Mouse (Mus musculus): ENCODE data around the gene Cdk7. TPM values are rescaled to one million over a fixed set of nuclear protein-coding genes. Genes with fewer than 3 reads are reported as not detected.
A peak's percentile ranks its signal among the peaks of the same experiment; 100 is the strongest.
"Not testable (repeated sequence)": the region's sequence is repeated elsewhere in the genome, so short reads cannot be mapped to it uniquely, and the experiment has no call there.

Cdk7 gene
- total RNA-seq (2022) = 10 to 100 TPM; 17.1 to 24.8 (median 19.6) TPM

DNA sequence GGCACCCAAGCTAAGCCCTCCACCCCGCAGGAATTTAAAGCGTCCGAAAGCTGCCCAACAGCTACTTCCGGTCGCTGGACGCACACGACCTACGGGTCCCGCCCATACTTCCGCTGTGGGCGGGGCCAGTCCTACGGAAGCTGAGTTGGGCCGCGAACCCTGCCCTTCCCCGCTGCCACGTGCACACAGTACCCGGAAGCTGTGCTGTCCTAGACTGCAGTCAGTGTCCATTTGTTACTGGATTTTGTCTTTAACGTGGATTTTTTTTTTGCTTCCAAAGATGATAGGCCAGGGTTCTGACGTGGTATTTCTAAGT, at the start of gene Cdk7:
Cdk7 (minus strand) TSS at position 79 of the 316 bp plus-strand sequence.
- peak; percentile 90 for DNase-seq (ENCODE audit: low spot score)

DNA sequence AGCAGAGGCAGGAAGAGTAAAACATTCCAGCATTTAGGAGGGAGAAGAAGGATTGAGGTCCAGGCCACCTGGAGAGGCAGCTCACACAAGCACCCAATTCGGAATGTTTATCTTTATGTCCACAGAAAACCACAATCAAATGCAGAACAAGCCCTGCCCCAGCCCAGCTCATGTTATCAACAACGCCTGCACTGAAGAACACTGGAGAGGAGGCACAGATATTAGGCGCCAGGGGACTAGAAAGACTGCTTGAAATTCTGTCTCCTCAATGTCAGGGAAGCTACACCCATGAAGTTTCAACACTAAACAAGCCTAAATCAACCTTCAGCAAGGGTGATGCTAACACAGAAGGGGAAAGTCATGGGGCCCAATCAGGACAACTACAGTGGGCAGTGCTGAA, 46.8 kb upstream of the Cdk7 start:
- DNase-seq (ENCODE audit: low spot score) = no peak

- no peak for DNase-seq (ENCODE audit: low spot score)
These were observed 46.0 kb upstream of the Cdk7 start for GRCm38 (mm10) chr13:100776710-100777109.

- no peak for DNase-seq (ENCODE audit: low spot score)
These were observed 45.3 kb upstream of the Cdk7 start for GRCm38 (mm10) chr13:100776056-100776419.

GRCm38 (mm10) chr13:100775252-100776055, 44.7 kb upstream of the Cdk7 start, which contains the start of gene Cenph:
Cenph (minus strand) TSS chr13:100775899.
- peak; percentile 77 for DNase-seq (ENCODE audit: low spot score)

DNA sequence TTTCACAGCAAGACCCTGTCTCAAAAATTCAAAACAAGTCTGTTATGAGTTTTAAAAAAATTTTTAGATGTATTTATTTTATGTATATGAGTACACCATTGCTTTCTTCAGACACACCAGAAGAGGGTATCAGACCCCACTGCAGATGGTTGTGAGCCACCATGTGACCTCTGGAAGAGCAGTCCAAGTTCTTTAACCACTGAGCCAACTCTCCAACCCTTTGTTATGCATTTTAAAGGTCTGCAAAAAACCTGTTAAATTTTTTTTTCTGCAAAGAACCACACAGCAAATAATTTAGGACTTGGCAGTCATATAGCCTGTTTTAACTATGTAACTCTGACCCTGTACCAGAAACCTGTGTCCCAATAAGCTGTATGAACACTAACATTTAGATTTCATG, 44.0 kb upstream of the Cdk7 start:
- no peak for DNase-seq (ENCODE audit: low spot score)

GRCm38 (mm10) chr13:100755329-100755728, 24.6 kb upstream of the Cdk7 start:
- DNase-seq (ENCODE audit: low spot score) = peak; percentile 33

- no peak for DNase-seq (ENCODE audit: low spot score)
These were observed 23.4 kb upstream of the Cdk7 start for GRCm38 (mm10) chr13:100754186-100754585.

DNA sequence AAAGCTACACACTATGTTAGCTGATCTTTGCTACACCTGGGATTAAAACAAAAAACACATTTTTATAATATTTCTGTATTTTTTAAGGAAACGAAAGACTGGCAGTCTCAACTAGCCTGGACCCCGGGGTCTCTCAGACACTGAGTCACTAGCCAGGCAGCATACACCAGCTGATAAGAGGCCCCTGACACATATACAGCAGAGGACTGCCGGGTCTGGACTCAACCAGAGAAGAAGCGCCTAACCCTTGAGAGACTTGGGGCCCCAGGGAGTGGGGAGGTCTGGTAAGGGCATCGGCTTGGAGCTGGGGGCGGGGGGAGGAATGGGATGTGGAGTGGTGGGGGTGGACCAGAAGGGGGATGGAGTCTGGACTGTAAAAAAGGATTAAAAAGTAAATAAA, 22.3 kb upstream of the Cdk7 start:
- DNase-seq (ENCODE audit: low spot score) = no peak

DNA sequence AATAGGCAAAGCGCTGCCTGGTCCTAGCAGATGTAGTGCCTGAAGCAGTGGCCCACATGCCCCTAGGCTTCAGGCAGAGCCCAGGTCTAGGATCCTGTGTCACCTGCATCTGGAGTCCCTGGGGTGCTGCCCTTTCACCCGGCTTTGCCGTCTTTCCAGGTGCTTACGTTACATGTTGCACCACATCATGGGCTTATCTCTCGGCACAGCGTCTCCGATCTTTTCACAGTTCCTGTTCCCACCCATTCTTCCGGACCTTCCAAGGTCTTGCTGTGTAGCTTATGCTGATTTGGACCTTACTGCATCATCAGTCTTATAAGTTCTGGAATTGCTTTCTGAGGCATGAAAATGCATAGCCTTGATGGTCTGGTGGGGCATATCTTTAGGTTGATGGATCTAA, 21.8 kb upstream of the Cdk7 start:
- DNase-seq (ENCODE audit: low spot score) = no peak

DNA sequence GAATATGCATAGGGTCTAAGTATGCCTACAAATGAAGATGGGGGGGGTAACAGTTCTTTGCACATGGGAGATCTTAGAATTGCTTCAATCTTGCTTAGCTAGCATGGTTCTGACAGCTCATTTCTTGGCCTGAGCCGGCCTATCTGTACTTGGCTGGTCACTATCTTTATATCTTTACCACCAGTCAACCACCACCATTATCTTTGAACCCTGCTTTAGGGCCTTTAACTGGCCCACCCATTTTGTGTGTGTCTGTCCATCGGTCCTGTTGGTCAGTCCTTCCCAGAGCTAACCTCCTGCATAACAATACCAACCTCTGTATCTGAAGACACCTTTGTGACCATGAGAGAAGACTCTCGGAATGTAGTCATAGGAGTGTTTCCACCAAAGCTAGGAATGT, 20.7 kb upstream of the Cdk7 start:
- no peak for DNase-seq (ENCODE audit: low spot score)

- no peak for DNase-seq (ENCODE audit: low spot score)
These were observed 20.1 kb upstream of the Cdk7 start for GRCm38 (mm10) chr13:100750799-100751198.

DNA sequence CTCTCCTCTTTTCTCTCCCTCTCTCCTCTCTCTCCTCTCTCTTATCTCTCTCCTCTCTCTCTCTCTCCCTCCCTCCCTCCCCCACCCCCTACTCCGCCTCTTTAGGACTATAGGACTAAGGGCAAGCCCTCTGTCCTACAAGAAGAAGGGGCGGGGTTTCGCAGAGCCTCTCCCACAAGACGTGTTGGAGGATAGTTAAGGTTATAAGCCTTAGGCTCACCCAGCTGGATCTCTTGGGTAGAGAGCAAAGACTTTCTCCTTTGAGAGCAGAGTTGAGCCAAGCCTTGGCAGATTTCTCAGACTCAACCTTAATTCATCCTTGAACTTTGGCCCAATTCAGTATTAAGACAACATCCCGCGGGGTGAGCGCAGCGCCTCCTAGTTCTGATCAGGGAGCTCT, 17.9 kb upstream of the Cdk7 start:
- no peak for DNase-seq (ENCODE audit: low spot score)

DNA sequence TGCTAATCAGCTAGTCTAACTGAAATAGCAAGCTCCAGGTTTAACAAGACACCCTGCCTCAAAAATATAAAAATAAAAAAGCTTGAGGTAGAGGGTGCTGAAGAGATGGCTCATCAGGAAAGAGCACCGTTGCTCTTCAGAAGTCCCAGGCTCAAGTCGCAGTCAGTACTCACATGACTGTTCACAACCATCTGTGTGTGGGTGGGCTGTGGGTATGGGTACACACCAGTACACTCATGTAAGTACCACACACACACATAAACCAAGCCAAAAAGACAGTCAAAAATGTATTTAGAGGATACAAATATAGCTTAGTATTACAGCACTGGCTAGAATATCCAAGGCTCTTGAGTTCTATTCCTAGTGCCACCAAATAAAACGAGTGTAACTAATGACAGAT, 15.4 kb upstream of the Cdk7 start:
- no peak for DNase-seq (ENCODE audit: low spot score)

DNA sequence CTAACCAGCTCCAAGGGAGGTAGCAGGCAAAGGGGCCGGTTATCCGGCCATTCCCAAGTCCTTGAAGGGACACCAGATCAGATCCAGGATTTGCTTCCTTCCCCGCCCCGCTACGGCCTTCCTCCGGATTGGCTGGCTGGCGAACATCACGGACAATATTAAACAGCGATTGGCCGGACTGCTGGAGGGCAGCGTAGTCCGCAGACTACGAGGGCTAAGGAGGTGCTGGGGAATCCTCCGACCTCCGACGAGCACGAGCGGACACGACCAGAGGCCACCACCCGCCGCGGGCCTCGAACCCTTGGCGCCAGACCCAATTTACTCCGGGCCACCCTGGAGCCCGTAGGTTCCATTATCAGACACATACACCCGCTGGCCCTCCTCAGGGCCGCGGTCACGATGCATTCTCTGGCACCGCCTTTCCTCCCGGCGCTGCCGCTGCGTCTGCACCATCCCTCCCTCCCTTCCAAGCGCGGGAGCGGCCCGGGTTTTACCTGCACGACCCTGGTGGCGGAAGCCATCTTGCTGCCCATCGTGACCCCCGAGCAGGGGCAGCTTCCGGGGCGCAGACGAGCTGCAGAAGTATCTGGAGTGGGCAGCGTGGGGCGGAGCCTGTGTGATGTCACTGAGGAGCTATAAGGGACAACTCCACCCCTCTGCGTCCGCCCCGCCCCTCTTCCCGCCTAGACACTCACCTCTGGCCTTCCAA, 13.5 kb upstream of the Cdk7 start, which contains the start of gene Mrps36:
Mrps36 (minus strand) TSS at position 624 of the 709 bp plus-strand sequence.
- peak; percentile 97 for DNase-seq (ENCODE audit: low spot score)

- DNase-seq (ENCODE audit: low spot score) = no peak
These were observed 12.8 kb upstream of the Cdk7 start for GRCm38 (mm10) chr13:100743346-100744035.

- DNase-seq (ENCODE audit: low spot score) = no peak
These were observed 12.1 kb upstream of the Cdk7 start for GRCm38 (mm10) chr13:100742831-100743230.

- no peak for DNase-seq (ENCODE audit: low spot score)
These were observed 2.0 kb upstream of the Cdk7 start for GRCm38 (mm10) chr13:100732756-100733155.

DNA sequence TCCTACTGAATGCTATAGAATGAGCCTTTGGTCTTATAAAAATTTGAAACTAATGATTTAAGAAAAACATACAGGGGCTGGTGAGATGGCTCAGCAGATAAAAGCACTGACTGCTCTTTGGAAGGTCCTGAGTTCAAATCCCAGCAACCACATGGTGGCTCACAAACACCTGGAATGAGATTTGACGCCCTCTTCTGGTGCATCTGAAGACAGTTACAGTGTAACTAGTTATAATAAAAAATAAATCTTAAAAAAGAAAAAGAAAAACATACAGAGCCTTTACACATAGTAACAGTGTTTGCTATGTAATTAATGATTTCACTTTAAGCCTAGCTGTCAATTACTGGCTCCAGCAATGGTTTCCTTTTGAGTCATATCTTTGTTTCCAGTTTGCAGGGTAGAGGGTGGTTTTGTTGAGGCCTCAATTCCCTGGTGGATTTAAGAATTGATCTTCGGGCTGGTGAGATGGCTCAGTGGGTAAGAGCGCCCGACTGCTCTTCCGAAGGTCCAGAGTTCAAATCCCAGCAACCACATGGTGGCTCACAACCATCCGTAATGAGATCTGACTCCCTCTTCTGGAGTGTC, 815 bp upstream of the Cdk7 start:
- not testable (repeated sequence) for DNase-seq (ENCODE audit: low spot score)

DNA sequence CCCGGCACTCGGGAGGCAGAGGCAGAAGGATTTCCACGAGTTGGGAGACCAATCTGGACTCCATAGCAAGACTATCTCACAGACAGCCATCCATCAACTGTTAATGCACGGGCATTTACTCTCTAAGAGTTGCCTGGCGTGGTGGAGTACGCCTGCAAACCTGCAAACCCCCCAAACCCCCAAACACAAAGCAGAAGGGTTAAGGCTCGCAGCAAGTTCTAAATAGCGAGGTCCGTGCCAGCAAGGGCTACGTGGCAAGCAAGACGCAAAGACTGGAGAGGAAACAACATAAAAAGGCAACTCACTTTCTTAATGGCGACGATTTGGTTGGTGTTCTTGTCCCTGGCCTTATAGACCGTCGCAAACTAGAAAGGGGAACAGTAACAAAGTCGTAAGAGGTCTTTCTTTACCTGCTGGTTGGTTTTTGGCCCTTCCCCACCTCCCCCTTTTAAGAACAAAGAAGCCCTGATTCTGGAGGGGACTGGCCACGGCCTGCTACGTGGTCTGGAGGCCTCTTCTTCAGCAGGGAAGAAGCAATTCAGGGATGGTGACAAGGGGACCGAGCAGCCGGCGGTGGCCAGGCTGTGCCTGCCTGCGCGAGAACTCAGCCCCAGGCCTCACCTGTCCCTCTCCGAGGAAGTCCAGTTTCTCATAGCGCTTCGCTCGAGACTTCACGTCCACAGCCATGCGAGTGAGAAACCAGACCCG, 432 bp downstream of the Cdk7 start:
- DNase-seq (ENCODE audit: low spot score) = no peak

GRCm38 (mm10) chr13:100728530-100728929, 2.2 kb downstream of the Cdk7 start:
- not testable (repeated sequence) for DNase-seq (ENCODE audit: low spot score)

DNA sequence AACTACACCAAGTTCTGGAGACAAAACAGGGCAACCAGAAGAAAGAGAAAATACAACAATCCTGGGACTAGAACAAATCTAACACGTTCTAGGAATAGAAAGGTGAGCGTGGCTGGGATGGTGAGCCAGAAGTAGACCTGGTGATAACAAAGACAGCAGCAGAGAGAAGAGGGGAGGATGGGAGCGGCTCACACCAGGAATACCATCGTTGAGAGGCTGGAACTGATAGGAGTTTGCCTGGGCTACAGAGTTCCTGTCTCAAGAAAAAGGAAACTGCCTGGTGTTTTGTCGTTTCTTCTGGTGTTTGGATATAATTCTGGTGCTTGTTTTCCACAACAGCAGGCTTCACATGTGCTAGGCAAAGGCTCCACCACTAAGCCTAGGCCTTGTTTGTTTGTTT, 2.7 kb downstream of the Cdk7 start:
- DNase-seq (ENCODE audit: low spot score) = no peak
